Mouse (Mus musculus) lung, embryonic 14.5 days (tissue): ENCODE measurements around the gene Gm17509. TPM values are rescaled to one million over a fixed set of nuclear protein-coding genes. Genes with fewer than 3 reads are reported as not detected.

Source experiments
- ATAC-seq: fragments of 200-750 bp; cut with Nextera tagmentation; 2 replicates; pipeline ENCODE4 v1.8.0; 2017; ENCODE audit warnings: mild to moderate bottlenecking, moderate TSS enrichment, moderate library complexity; ENCODE audit not compliant: insufficient read depth
- DNase-seq: peaks from one replicate; pipeline ENCODE4 v3.0.0-alpha.2; 2015
- H3K27ac ChIP-seq: fragments of 300-500 bp; sonication (generic); 2 replicates; pipeline ENCODE4 v1.5.1; 2014; ENCODE audit warnings: low read depth, mild to moderate bottlenecking, moderate library complexity
- H3K27me3 ChIP-seq: fragments of 300-500 bp; sonication (generic); 2 replicates; pipeline ENCODE4 v1.6.1; 2014; ENCODE audit warnings: low read length, control low read depth; ENCODE audit not compliant: insufficient read depth
- H3K36me3 ChIP-seq: fragments of 300-500 bp; sonication (generic); 2 replicates; pipeline ENCODE4 v1.6.1; 2014; ENCODE audit warnings: control low read depth; ENCODE audit not compliant: insufficient read depth
- H3K4me1 ChIP-seq: fragments of 300-500 bp; sonication (generic); 2 replicates; pipeline ENCODE4 v1.6.1; 2014; ENCODE audit warnings: antibody characterized with exemption, control low read depth; ENCODE audit not compliant: insufficient read depth
- H3K4me2 ChIP-seq: fragments of 300-500 bp; sonication (generic); 2 replicates; pipeline ENCODE4 v1.6.1; 2014; ENCODE audit warnings: mild to moderate bottlenecking
- H3K4me3 ChIP-seq: fragments of 300-500 bp; sonication (generic); 2 replicates; pipeline ENCODE4 v1.5.1; 2014; ENCODE audit warnings: low read depth, low read length
- H3K9ac ChIP-seq: fragments of 300-500 bp; sonication (generic); 2 replicates; pipeline ENCODE4 v1.6.1; 2014
- H3K9me3 ChIP-seq: fragments of 300-500 bp; sonication (generic); 2 replicates; pipeline ENCODE4 v1.6.1; 2016; ENCODE audit warnings: low read depth, low read length, control low read depth
- CTCF ChIP-seq: IDR thresholded peaks from 2 replicates; pipeline ENCODE4 v1.5.1; 2016; ENCODE audit warnings: antibody characterized with exemption, low read depth
- WGBS: fragments of 180-500 bp; shearing (Covaris S2); extraction: QIAGEN DNeasy Blood & Tissue Kit; methylation state at CpG from one replicate; pipeline ENCODE4 v1.1.7; 2014; 5-methylcytosine and 5-hydroxymethylcytosine counted together
- polyA plus RNA-seq: library from polyadenylated mRNA; unstranded; fragments of >200 nt; fragmentation: Nextera tagmentation; extraction: Ambion mirVana; gene quantifications from 2 replicates; pipeline ENCODE4 v1.2.1, GENCODE M21; 2014

Gm17509 gene
- polyA plus RNA-seq, 1 experiment from 2014 or later, result not detected

DNA sequence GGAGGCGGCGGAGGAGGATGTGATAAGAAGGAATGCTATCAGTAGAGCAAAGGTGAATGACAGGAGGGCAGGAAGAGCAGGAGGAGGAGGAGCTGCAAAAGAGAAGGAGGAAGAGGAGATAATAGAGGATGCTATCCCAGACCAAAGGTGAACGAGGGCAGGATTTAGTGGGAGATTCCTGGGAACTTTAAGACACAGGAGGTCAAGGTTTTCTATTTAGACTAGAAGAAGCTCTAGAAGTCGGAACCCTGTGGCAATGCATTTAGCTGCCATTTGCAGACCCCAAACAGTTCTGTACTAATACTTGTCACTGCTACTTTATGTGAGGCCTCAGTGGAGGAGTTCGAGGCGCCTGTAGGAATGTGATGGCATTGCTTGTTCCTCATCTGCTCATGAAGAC is 12.6 kb downstream of the Gm17509 start, which contains the start of gene Emb:
Emb (plus strand) TSS at position 301 of the 400 bp plus-strand sequence.
- no peak within 1 kb of the TSS for H3K9ac ChIP-seq
- no peaks in the 10 kb centered on the region for H3K9me3 ChIP-seq
- H3K27me3 ChIP-seq, result no peaks in the 10 kb centered on the region
- H3K36me3 ChIP-seq, result no peaks in the 10 kb centered on the region
- WGBS, result 42% methylated on average over 6 of the region's 6 CpGs
- DNase-seq, result no peak
- H3K4me3 ChIP-seq, result no peak within 1 kb of the TSS
- no peak within 1 kb of the TSS for H3K27ac ChIP-seq
- no peak within 1 kb of the TSS for H3K4me2 ChIP-seq
- no peak for TF ChIP-seq CTCF
- H3K4me1 ChIP-seq, result no peaks in the 10 kb centered on the region
- no peak for ATAC-seq

DNA sequence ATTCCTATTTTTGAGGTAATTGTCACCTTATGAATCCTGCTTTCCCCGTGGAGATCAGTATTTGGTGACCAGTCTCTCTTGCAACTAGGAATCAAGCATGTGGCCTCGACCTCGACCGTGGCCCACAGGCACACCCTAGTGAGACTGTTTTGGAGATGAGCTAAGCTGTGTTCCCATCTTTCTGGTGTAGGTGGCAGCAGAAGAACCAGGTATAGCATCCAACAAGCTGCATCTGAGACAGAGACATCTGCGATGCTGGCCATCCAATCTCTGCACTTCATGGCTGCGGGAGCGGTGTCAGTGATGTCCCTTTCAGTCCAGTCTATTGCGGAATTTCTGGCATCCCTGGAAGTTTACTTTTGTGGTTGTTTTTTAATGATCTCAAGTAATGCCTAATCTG is 14.8 kb downstream of the Gm17509 start:
- DNase-seq, result no peak
- Histone ChIP-seq H3K4me3 (no peak overlapping the region), H3K4me2 (no peak overlapping the region), H3K27ac (no peak overlapping the region), H3K27me3 (no peaks in the 10 kb centered on the region), H3K9ac (no peak overlapping the region), H3K4me1 (no peaks in the 10 kb centered on the region), H3K36me3 (no peaks in the 10 kb centered on the region), H3K9me3 (no peaks in the 10 kb centered on the region)
- no peak for TF ChIP-seq CTCF
- 88% methylated on average over 8 of the region's 8 CpGs for WGBS
- no peak for ATAC-seq

DNA sequence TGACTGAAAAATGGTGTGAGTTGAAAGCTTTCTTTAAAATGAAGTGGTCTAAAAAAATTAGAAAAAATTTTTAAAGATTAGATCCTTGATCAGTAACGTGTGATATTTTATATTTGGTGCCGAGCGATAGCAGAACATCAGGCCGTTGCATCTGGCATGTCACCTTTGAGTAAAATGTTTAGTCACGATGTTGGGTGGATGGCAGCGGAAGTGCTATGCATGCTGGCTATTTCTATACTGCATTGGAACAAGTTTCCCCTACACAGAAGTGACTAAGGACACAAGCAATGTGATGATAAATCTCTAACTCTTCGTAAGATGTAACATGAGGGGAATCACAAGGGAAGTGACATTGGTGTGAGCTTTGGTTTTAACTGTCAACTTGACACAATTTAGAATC is 16.2 kb downstream of the Gm17509 start:
- Histone ChIP-seq H3K36me3 (no peaks in the 10 kb centered on the region), H3K4me1 (no peaks in the 10 kb centered on the region), H3K9ac (no peak overlapping the region), H3K27me3 (no peaks in the 10 kb centered on the region), H3K4me3 (no peak overlapping the region), H3K4me2 (no peak overlapping the region), H3K9me3 (no peaks in the 10 kb centered on the region), H3K27ac (no peak overlapping the region)
- WGBS, result 84% methylated on average over 7 of the region's 7 CpGs
- no peak for TF ChIP-seq CTCF
- DNase-seq, result no peak
- ATAC-seq, result no peak

DNA sequence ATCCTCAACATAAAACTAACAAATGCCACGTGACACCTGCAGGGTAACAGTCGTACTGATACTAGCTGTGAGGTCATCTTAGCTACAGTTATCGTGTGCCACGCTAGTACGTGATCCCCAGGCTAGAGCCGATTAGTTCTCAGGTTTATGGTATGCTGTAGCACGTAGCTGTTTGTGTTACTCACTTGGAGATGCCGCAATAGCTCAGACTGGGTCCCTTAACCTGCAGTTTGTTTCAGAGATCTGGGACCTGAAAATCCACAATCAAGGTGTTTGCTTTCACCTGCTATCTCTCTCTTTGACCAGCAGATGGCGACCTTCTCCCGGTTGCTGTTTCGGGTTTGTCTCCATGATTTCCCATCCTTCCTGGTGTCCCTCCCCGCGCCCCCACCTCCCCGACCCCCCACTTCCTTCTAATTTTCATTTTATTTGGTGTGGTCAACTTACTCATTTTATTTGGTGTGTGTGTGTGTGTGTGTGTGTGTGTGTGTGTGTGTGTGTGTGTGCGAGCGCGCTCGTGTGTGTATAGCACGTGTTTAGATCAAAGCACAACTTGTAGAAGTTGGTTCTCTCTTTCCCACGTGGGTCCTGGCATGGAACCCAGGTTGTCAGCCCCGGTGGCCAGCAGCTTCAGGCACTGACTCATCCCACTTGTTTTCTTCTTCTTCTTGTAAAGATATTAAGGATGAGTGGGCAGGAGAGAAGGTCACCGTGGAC is 18.0 kb downstream of the Gm17509 start:
- Histone ChIP-seq H3K4me1 (no peaks in the 10 kb centered on the region), H3K27me3 (no peaks in the 10 kb centered on the region), H3K27ac (no peak overlapping the region), H3K36me3 (no peaks in the 10 kb centered on the region), H3K4me3 (no peak overlapping the region), H3K9ac (no peak overlapping the region), H3K9me3 (no peaks in the 10 kb centered on the region), H3K4me2 (no peak overlapping the region)
- 40% methylated on average over 22 of the region's 22 CpGs for WGBS
- DNase-seq (peak; percentile 60), ATAC-seq (peak; percentile 67)
- peak; percentile 75 for TF ChIP-seq CTCF

DNA sequence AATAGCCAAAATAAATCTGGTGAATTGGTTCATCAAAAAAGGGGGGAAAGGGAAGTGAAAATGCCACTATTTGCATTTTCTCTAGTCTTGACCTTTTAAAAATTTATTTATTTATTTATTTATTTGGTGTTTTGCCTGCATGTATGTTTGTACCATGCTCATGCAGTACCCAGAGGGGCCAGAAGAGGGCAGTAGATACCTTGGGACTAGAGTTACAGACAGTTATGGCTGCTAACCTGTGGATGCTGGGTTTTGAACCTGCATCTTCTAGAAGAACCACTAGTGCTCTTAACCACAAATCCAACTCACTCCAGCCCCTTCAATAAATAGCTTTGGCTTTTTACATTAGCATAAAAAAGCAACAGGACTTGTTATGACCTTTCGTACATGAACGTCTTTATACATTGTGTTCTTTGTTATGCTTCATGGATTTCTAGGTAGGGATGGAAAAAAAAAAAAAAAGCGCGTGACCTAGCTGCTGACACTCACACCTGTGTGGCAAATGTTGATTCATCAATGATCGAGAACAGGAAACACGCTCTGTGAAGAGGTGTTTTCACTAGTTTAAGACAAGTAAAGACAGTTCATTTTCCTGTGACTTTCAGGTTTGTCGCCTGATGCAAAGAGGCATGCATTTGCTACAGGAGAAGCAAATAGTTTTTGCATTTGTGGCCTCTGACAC is 22.3 kb downstream of the Gm17509 start:
- no peak overlapping the region for H3K4me3 ChIP-seq
- no peaks in the 10 kb centered on the region for H3K27me3 ChIP-seq
- no peak overlapping the region for H3K9ac ChIP-seq
- 81% methylated on average over 7 of the region's 7 CpGs for WGBS
- ATAC-seq (no peak), DNase-seq (peak; percentile 85)
- no peaks in the 10 kb centered on the region for H3K36me3 ChIP-seq
- no peak overlapping the region for H3K4me2 ChIP-seq
- H3K4me1 ChIP-seq, result no peaks in the 10 kb centered on the region
- no peaks in the 10 kb centered on the region for H3K9me3 ChIP-seq
- no peak overlapping the region for H3K27ac ChIP-seq
- TF ChIP-seq CTCF, result peak; percentile 77

DNA sequence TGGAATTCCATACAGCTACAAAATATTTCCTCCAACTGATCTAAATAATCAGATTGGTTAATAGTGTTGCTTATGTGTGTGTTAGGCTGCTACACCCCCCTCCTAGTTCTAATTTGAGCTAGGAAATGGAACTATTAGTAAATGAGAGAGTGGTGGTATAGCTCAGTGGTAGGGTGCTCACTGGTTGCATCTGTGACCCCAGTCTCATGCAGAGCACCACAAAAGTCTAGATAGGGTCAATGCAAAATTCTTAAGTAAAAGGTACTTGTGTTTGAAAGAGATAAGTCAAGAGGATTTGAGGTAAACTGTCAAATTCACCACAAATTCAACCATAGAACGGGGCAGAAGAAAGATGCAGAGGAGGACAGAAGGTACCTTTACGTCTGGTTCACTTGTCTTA is 23.2 kb downstream of the Gm17509 start:
- DNase-seq (no peak), ATAC-seq (no peak)
- Histone ChIP-seq H3K4me1 (no peaks in the 10 kb centered on the region), H3K4me2 (no peak overlapping the region), H3K36me3 (no peaks in the 10 kb centered on the region), H3K27ac (no peak overlapping the region), H3K27me3 (no peaks in the 10 kb centered on the region), H3K9me3 (no peaks in the 10 kb centered on the region), H3K9ac (no peak overlapping the region), H3K4me3 (no peak overlapping the region)
- WGBS, result 84% methylated on average over 2 of the region's 2 CpGs
- TF ChIP-seq CTCF, result no peak

DNA sequence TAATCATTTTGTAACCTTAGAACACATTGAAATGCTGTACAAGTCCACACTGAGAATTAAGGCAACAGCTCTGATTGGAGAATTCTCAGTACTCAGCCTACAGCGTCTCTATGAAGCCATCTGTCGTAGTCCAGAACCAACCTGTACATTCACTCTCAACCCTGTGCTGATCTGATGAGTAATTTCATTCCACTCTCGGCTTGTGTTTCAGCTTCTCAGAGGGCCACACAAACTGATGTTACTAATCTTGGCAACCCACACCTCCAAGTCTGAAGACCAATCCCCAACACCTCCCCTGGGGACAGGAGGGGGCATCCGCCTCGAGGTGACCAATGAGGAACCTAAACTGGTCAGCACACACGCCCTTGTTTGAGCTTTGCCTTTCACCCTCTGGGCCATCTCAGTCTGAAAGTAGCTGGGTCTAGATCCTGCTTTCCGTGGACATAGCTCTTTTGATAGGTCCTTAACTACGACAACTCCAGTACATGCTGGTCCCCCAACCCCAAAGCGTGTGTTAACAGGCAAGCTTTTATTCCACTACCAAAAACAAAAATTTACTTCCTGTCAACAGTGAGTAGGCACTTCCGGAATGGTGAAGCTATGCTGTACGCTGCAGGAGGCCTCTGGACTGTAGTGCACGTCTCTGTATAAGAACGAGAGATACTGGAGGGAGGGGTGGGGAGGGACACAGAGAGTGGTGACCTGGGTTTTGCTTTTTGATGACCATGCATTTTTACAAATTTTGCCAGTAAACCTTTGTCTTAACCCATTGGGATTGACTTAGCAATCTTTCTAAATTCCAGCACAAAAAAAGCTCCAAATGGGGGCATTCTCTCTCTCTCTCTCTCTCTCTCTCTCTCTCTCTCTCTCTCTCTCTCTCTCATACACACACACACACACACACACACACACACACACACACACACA is 25.0 kb downstream of the Gm17509 start:
- DNase-seq, result no peak
- no peak for ATAC-seq
- Histone ChIP-seq H3K27me3 (no peaks in the 10 kb centered on the region), H3K9me3 (no peaks in the 10 kb centered on the region), H3K9ac (no peak overlapping the region), H3K4me1 (no peaks in the 10 kb centered on the region), H3K4me3 (no peak overlapping the region), H3K36me3 (no peaks in the 10 kb centered on the region), H3K27ac (no peak overlapping the region), H3K4me2 (no peak overlapping the region)
- WGBS, result 83% methylated on average over 13 of the region's 13 CpGs
- TF ChIP-seq CTCF, result no peak
